Mouse (Mus musculus): ENCODE results near the gene Rora.

Rora gene

DNA sequence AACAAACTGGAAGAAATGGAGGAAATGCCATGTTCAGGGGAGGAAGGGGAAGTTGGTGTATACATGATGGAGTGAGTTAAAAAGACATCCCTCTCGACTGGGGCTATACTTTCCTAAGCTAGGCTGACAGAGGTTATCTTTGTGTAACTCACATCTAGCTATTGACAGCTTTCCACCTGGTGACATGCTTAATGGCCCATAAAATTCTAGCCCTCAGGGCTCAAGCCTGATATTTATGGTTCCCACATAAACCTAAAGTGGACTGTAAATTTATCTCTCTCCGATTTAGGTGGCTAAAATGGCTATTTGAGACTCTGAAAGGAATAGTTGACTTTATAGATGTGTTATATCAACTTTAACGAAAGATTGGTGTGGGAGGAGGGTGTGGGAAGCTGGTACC is 571.3 kb downstream of the Rora start:
- peak; percentile 43 for DNase-seq (ENCODE audit: low read depth, low spot score)

DNA sequence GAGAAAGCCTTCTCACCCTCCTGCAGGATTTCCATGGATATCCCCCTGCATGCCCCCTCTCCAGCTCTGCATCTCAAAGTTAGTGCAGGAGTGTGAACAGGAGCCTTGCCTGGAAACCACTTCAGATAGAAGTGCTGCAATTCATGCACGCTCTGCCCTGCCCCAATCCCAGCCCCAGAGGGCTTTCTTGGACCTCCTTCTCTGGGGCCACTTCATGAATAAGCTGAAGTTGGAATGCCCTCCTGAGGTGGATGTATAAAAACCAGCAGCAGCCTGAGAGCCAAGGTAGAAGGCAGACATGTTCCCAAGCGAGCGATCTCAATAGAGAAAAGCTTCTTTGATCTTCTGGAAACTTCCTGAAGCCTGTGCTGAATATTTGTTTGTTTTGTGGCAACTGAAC is 572.8 kb downstream of the Rora start:
- no peak for DNase-seq (ENCODE audit: low read depth, low spot score)

DNA sequence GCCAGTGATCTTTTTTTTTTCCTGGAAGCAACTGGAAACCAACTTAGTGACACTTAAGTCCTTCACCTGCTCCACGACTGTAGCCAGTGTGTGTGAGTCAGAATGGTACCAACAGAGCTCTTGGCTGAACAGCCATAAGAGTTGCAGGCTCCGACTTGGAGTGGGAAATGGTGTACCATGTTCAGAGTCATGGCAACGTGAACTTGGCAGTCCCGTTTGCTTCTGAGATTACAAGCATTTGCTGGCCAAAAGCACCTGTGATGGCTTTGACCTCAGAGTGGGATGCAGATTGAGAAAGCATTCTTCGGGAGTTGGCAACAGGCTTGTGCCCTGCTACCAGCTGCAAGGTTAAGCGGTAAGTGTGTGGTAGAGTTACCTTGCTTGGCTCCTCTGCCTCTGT is 574.2 kb downstream of the Rora start:
- DNase-seq (ENCODE audit: low read depth, low spot score) = no peak

DNA sequence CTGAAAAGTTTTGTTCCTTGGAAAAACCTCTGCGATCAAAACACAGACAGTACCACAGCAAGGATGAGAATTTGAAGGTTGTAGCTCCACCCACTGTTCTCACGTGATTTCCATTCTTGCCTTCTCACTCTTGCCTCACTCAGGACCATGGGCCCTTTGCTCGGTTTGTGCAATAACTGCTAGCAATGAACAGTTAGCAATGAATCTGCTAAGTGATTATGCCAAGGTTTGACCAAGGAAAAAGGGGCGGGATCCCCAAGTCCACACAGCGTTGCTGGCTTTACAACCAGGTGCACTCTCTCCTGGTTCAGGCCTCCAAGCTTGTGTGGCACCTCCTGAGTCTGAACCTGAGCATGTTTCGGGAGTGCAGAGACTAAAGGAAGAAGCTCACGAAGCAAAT is 576.3 kb downstream of the Rora start:
- DNase-seq (ENCODE audit: low read depth, low spot score) = no peak

DNA sequence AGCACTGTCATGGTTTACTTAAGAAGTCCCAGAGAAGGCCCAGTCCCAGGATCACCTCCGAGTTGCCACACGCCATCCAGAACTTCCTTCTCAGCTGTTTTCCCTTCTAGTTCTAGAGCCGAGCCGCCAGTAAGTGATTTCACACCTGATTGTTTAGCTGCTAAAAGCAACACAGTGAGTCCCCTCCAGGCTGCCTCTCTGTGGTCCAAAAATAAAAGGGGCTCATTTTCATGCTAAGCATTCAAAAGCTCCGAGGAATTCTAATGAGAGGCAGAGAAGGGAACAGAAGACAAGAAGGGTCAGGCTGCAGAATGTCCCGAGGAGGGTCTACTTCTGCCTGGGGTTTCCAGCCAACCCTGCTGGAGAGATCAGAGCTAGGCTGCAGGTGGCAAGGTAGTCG is 580.9 kb downstream of the Rora start:
- DNase-seq (ENCODE audit: low read depth, low spot score) = no peak

DNA sequence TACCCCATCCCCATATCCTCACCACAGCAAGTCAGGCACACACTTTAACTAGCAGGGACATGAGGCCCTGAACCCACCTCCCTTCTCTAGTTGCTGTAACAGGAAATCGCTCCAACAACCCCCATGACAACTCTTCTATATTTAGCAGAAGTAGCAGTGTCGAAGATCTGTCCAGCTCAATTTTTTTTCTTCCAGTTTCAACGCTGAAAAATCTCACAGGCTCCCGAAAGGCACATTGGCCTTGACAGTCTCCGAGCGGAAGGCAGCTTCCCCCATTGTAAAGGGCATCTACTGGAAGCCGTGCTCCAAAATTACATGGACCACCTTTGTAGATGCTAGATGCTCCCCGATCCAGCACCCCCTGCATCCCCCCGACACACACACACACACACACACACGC is 583.7 kb downstream of the Rora start:
- DNase-seq (ENCODE audit: low read depth, low spot score) = no peak

DNA sequence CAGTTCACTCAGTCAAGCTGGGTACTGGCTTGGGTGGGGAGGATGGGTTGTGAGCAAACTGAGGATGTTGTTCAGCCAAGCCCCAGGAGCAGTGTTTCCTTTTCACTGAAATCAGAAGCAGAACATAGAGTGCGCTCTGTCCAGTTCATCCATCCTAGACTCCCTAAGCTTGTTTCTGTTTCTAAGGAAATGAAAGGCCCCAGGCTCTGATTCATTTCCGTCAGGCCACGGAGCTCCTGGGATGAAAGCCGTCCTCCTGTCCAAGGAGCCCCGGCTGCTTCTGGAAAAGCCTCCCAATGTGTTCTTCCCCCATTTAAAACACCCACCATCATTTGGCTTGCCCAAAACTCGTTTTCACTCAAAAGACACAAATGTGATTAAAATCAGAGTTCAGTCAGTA is 589.0 kb downstream of the Rora start:
- no peak for DNase-seq (ENCODE audit: low read depth, low spot score)

DNA sequence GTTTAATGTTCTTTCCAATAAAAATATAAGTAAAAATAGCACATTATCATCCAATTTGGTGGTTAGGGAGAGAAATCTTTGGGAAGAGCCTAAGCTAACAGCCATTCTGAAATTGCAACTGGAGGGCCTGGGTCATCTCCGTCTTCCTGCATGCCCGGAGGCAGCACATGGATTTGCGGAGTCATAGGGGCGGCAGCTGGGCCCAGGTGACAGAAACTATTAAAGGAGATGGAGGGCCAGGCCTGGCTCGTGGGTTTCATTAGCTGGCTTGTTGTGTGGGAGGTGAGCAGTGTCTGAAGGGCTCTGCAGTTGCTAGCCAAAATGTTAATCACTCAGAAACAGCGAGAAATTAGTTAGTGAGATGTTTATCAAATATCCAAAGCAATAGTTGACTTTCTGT is 590.0 kb downstream of the Rora start:
- DNase-seq (ENCODE audit: low read depth, low spot score) = peak; percentile 30

DNA sequence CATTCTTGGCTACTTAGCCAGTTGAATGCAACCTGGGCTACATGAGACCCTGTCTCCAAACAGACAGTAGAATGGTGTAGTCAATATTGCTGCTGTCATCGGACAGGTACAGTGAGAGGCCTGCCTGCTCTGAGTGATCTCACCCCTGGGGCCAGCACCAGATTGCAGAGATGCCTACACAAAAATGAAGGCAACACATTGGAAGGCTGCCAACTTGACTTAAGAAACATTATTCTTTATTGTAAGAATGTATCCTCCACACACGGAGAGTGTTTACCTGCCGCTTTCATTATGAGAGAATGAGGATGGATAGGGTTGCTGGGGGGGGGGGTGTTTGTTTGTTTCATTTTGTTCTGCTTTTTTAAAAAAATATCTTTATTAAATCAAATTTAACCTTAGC is 592.6 kb downstream of the Rora start:
- DNase-seq (ENCODE audit: low read depth, low spot score) = no peak

DNA sequence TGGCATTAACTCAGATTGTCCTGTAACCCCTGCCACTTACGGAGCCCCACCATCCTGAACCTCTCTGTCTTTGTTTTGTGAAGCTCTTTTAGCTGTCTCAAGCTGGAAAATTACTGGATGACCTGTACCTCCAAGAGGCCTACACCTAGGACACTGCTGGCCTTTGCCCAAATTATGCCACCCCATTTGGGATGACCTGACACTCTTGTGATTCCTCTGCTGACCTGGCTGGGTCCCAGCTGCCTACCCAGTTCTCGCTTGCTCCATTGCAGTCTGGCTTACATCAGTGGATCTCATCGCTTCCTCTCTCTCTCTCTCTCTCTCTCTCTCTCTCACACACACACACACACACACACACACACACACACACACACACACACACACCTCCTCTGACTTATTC is 596.0 kb downstream of the Rora start:
- DNase-seq (ENCODE audit: low read depth, low spot score) = no peak

DNA sequence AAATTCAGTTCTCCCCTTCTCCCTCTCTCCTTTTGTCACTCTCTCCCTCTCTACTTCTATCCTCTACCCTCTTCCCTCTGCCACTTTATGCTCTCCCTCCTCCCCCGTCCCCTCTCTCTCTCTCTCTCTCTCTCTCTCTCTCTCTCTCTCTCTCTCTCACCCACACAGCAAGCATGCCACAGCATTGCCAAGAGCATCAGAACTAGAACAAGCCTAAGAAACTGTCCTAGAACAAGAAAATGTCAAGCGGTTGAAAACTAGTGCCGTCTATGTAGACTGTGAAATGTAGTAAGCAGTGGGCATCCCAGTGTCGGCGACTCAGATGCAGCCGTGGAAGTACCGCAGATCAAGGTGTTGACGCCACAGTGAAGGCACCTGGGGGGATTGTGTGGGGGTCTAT is 596.7 kb downstream of the Rora start:
- no peak for DNase-seq (ENCODE audit: low read depth, low spot score)

DNA sequence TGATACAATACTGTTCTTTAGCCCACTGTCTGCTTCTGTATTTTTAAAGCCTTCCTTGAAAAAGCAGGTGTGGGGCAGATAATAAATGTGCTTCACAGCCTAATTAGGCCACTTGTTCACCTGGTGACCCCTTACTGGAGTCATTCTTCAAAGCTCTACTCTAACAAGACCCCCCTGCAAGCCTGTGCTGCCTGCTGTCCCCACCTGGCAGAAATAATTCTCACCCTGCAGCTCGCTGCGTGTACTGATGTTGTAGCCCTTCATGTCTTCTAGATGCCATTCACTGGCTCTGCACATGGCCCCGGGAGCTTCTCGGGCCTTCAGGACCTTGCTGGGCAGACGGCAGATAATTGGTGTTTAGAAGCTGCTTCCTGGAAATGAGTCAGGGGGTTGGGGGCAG is 604.9 kb downstream of the Rora start:
- DNase-seq (ENCODE audit: low read depth, low spot score) = no peak

DNA sequence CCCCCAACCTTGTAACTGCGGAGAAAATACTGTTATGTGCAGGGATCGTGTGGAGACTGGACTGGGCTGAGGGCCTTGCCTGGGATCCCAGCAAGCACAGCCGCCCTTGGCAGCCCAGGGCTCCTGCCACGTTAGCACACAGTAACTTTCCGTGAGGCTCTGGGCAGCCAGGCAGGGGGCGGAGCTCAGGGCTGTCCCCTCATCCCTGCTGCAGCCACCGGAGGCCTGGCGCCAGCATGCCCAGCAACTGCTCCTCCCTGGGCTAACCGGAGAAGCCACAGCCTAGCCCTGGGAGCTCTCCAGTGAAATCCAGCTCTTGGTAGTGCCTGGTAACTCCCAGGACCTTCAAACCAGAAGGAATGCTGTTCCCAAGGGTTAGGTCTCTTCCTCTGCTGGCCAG is 605.8 kb downstream of the Rora start:
- DNase-seq (ENCODE audit: low read depth, low spot score) = peak; percentile 51

DNA sequence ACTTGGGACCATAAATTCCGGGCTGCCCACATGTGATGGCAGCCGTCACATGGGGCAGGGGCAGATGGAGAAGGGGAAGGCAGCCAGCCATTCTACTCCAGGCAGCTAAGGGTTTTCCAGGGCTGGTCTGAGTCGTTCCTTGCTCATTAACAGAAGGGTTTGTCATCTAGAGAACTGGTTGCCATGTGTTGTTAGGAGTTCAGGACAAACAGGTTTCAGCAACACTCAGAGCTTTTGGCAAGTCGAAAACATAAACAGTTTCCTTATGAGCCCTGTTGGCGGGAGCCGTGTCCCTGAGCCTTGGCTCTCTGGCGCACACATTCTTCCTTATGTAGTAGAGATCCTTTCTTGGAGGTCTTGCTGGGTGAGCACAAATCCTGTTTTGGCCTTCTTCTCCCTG is 611.6 kb downstream of the Rora start:
- DNase-seq (ENCODE audit: low read depth, low spot score) = no peak

DNA sequence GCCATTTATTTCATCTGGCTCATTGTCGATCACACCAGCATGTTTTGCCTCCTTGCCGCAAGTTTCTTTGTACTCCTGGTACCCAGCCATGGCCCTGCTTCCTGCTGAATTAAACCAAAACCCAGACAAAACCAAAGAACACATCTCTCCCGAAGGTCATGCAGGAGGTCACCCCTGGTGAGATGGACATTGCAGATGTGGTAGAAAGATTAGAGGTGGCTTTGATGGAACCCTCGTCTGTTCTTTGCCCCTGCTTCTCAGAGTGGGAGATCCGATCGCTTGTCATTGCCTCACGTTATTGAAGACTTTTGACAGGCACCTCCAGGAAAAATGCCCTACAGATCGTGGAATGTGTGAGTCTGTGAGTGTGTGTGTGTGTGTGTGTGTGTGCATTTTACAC is 616.8 kb downstream of the Rora start:
- peak; percentile 30 for DNase-seq (ENCODE audit: low read depth, low spot score)

DNA sequence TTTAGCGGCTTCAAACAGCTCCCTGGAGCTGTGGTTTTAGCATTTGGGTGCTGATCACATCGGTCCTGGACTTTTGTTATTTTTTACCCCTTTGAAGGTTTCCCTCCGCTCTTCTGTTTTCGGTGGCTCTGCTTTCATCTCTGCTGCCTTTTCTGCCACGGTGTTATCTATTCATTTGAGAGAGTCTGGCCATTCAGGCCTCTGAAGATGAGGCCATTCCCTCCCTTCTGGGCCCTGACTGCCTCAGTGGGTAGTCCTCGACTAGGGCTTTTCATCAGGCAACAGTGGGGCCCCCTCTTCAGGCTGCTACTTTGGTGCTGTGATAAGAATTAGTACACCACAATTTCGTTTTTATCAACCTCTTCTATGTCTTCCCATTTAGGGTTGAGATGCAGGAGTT is 617.3 kb downstream of the Rora start:
- no peak for DNase-seq (ENCODE audit: low read depth, low spot score)

DNA sequence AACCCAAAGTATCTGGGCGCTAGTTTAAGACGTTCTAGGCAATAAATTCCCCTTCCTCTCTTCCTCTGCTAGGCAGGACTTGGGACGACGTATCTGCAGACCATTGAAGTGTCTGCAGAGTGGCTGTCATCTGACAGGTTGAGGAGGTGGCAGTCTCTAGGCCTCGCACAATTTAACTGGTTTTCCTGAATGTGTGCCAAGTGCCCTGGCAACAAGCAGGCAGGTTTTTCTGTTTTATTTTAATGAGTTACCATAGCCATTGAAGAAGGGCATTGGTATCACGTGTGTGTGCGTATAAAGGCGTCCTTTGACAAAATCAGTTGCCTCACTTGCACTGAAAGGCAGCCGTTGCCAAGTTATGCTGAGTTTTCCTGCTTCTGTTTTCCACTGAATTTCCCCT is 619.3 kb downstream of the Rora start:
- DNase-seq (ENCODE audit: low read depth, low spot score) = no peak

DNA sequence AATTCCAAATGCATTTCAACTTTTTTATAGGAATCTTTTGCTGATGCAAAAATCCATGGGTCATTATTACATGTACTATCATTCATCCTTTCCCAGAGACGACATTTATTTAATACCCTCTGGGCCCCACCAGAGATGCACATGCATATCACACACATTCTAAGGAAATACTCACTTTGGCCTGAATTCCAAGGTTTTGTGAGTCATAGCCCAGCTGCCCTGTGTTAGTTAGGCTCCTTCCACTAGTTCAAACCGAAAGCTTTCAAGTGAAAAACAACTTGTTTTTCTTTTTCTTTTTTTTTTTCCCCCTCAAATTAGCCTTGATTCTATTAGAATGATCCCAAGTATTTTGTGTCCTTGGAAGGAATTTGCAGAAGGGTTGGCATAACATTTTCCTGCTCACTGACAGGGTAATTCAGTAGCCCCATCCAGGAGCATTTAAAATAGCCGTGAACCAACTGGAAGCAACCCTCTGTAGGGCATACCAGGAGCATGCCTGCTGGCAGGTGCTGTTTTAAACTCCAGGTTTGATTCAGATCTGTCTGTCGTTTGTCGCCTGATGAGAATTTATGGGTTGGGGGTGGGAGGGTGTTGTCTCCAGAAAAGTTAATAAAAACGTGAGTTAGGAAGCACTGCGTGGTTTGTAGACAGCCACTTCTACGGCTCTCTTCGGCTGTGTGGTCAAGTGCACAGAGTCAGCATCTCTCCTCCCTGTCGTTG is 621.3 kb downstream of the Rora start:
- no peak for DNase-seq (ENCODE audit: low read depth, low spot score)

DNA sequence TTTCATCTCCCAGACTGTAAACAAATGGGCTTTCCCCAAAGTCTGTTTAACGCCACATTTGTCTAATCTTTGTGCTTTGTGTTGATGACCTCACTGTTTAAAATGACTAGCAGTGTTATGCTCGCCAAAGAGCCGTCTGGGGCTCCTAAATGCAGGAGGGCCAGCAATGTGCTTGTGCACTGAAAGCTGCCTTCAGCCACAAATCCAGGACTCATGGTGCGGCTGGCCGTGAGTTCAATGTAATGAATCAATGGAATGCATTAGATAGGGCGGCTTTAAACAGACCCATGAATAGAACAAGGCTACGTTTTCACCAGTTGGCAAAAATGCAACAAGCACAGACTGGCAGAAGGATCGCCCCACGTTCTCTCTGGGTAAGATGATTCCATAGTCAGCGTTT is 623.7 kb downstream of the Rora start:
- DNase-seq (ENCODE audit: low read depth, low spot score) = no peak

DNA sequence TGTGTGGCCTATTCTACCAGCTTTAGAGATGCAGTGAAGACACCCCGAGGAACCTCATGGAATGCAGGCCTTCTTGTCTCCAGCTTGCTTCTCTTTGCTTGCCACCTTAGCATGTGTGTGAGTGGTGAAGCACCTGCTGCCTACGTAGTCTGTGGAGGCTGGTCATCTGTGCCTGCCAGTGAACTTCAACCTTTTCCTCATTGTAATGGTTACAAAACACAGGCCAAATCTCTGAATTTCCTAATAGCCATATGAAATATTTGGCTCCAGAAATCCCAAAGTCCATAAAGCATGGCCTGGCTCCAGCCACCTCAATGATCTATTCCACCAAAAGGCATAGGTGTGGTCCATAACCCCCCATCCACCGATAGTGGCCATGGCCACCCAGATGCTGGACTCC is 631.4 kb downstream of the Rora start:
- DNase-seq (ENCODE audit: low read depth, low spot score) = no peak

DNA sequence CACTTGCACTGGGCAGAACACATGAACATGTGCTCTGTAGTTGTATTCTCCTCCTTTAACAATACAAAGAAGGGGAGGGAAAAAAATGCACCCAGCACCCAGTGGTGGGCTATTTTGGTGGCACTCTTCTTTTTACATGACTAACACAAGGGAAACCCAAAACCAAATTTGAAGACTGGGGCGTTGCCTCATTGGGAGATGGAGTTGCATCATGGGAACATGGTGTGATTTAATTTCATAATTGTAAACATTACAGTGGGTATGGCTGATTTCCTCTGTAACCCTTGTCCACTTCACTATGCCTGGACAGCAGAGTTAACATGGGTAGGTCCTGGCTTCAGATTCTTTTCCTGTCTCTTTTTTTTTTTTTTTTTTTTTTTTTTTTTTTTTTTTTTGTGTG is 634.5 kb downstream of the Rora start:
- DNase-seq (ENCODE audit: low read depth, low spot score) = no peak

DNA sequence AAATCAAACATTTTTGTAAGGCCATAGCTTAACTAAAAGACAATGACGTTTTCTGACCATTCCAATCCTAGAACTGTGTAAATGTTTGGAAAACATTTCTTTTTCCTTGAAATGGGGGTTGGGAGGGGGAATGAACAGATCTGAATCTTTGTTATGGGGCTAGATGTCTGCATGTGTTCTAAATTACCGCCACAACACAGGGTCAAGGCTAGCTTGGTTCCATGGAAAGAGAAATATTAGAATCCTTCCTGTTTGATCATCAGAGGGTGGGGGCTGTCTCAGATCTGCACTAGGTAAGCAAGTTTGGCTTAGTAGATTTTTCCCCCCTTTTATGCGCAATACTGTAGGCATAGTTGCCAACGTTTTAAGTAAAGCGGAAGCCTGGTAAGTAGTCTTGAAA is 635.0 kb downstream of the Rora start:
- DNase-seq (ENCODE audit: low read depth, low spot score) = no peak

DNA sequence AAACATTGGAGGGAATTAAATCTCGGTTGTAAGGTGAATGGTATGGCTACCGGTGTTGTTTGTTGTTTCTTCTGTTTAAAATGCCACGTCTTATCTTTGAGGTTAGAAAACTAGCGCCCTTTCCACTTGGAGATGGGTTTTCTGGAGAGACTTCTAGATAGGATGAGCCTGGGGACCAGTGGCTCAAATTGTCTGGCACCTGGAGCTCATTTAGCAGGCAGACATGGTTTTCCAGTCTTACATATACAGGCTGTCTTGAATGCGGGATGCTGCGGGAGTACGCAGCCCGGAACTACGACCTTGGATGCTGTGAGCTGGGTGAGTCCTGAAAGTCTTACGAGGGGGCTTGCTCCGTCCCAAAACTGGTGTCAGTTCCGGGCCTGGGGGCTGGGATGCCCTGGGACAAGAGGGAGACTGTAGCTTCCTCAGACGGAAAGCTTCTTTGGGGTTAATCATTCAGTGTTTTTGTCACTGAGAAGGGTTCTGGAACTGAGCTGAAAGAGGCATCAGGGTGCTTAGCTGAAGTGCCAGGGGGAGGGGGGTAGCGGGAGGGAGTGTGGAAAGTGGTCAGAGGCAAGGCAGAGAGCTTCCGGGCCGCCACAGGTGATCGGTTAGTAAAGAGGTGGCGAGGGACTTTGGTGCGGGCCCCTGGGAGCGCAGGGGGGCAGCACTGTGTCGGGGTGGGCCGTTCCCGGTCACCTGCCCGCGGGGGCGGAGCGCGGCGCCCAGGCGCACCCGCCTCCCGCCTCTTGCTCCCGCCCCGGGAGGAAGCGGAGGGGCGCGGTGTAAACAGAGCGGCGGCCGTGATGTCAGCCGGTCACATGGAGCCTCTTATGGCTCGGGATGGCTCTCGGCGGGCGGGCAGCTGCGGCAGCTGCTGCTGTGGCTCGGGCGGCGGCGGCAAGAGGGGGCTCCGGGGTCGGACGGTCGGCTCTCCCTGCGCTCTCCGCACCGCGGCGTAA is 635.8 kb downstream of the Rora start:
- peak; percentile 67 for DNase-seq (ENCODE audit: low read depth, low spot score)

Data from mesoderm, embryonic 11.5 days (tissue).